10 mouse cellular contexts compared by ENCODE assay signal in genomic region chr8:11797729-11798479, GRCm38 (mm10). TPM values are rescaled to one million over a fixed set of nuclear protein-coding genes. Genes with fewer than 3 reads are reported as not detected.
A peak's percentile ranks its signal among the peaks of the same experiment; 100 is the strongest.
DNase-seq lines count a peak whose midpoint lies in the region; ATAC-seq and TF ChIP-seq lines count a peak whose summit lies in the region.
"Had no signal": no experiment of that assay in that cellular context is flagged by ENCODE, and none has a peak within 500 bp of the region (broad histone marks: within the 10 kb centered on the region; RNA-seq: fewer than 3 reads in every experiment).

No protein-coding gene starts in this region.

- intact Hi-C loops in gastrocnemius, adult 2 months (cut with DNase I), result no loop called here
- intact Hi-C loops in gastrocnemius, postnatal 36 days (cut with DNase I), result no loop called here

- no peak for DNase-seq in gastrocnemius, adult 2 months
- no peak for DNase-seq in gastrocnemius, postnatal 36 days
- DNase-seq in right cerebral cortex, adult 18-20 months, result peak; percentile 75
- DNase-seq in right cerebral cortex, postnatal 36 days (ENCODE audit: low spot score in 2 of 2), result no peak
- DNase-seq in layer of hippocampus, adult 2 months (ENCODE audit: low spot score in 2 of 2), result peak; percentile 56 to 57
- peak; percentile 50 for DNase-seq in right cerebral cortex, postnatal 4 days
- no peak for DNase-seq in natural killer cell, adult 2 months (ENCODE audit: low spot score in 2 of 2)
- DNase-seq: liver, postnatal 0 days had no signal

- TF ChIP-seq CTCF in gastrocnemius, adult 2 months (IDR thresholded peaks at IDR 0.05), result no peak
- 0 out of 2 replicates have a peak, but pooled peaks have one; percentile 10 for TF ChIP-seq CTCF in layer of hippocampus, adult 2 months (conservative IDR thresholded peaks at IDR 0.05)

- ATAC-seq in monocyte, adult 5-6 weeks (replicated peaks; ENCODE audit: insufficient number of reproducible peaks, low FRiP score, low TSS enrichment, poor library complexity, severe bottlenecking), result no peak
- ATAC-seq: liver, postnatal 0 days had no signal

- H3K27ac ChIP-seq in gastrocnemius, adult 2 months, result peak overlapping the region; percentile 35
- H3K27ac ChIP-seq in layer of hippocampus, adult 2 months, result peak overlapping the region; percentile 63
- H3K27ac ChIP-seq: kidney, embryonic 15.5 days had no signal

- 0 out of 2 replicates have a peak overlapping the region, but pooled peaks have one; percentile 3 for H3K4me3 ChIP-seq in gastrocnemius, adult 2 months
- no peak overlapping the region for H3K4me3 ChIP-seq in layer of hippocampus, adult 2 months
- H3K4me3 ChIP-seq: kidney, embryonic 15.5 days had no signal

RNA-seq across cellular contexts. Expression of gene Tex29, which starts 42.4 kb away (rescaled TPM):
- total RNA-seq in gastrocnemius, adult 2 months (2021), result not detected
- not detected for total RNA-seq in gastrocnemius, postnatal 36 days (2021)
- 1 to 10 TPM in 1 of 2 experiments, not detected in 1; 1.2 TPM for total RNA-seq in layer of hippocampus, adult 2 months (2021)
- total RNA-seq in monocyte, adult 5-6 weeks (2017), result not detected in 3 replicates

Comparison
In these comparisons a context has a peak if more than half of its experiments do, and no peak if none do; other contexts are left out.
1. DNase-seq: peak in right cerebral cortex, adult 18-20 months (single experiment), layer of hippocampus, adult 2 months (2 of 2) and right cerebral cortex, postnatal 4 days (single experiment); none in gastrocnemius, adult 2 months (single experiment), gastrocnemius, postnatal 36 days (0 of 2), right cerebral cortex, postnatal 36 days (0 of 2) and natural killer cell, adult 2 months (0 of 2).